Mouse (Mus musculus): ENCODE data around the gene Trem1.

- TF ChIP-seq CTCF (IDR thresholded peaks at IDR 0.05; ENCODE audit: low read depth) = no peak
- no peak for TF ChIP-seq EP300 (IDR thresholded peaks at IDR 0.05; ENCODE audit: low read depth)
These were observed 19.1 kb upstream of the Trem1 start for GRCm38 (mm10) chr17:48213511-48213910.
